Mouse (Mus musculus) embryonic facial prominence, embryonic 13.5 days (tissue): ENCODE data around the gene Mrps21. TPM values are rescaled to one million over a fixed set of nuclear protein-coding genes. Genes with fewer than 3 reads are reported as not detected.

ENCODE experiments used
- ATAC-seq: fragments of 200-750 bp; cut with Nextera tagmentation; 2 replicates; pipeline ENCODE4 v1.8.0; 2017; ENCODE audit warnings: low read depth; ENCODE audit not compliant: insufficient number of reproducible peaks, insufficient read depth, low FRiP score, low TSS enrichment
- H3K27ac ChIP-seq: fragments of 300-500 bp; sonication (generic); 2 replicates; pipeline ENCODE4 v1.5.1; 2015; ENCODE audit warnings: moderate library complexity, mild to moderate bottlenecking, inconsistent platforms
- H3K27me3 ChIP-seq: fragments of 300-500 bp; sonication (generic); 2 replicates; pipeline ENCODE4 v1.6.1; 2015; ENCODE audit warnings: mild to moderate bottlenecking, inconsistent platforms
- H3K36me3 ChIP-seq: fragments of 300-500 bp; sonication (generic); 2 replicates; pipeline ENCODE4 v1.6.1; 2015; ENCODE audit warnings: mild to moderate bottlenecking, inconsistent platforms
- H3K4me1 ChIP-seq: fragments of 300-500 bp; sonication (generic); 2 replicates; pipeline ENCODE4 v1.6.1; 2015; ENCODE audit warnings: inconsistent platforms
- H3K4me2 ChIP-seq: fragments of 300-500 bp; sonication (generic); 2 replicates; pipeline ENCODE4 v1.6.1; 2015; ENCODE audit warnings: moderate library complexity, mild to moderate bottlenecking, inconsistent platforms
- H3K4me3 ChIP-seq: fragments of 300-500 bp; sonication (generic); 2 replicates; pipeline ENCODE4 v1.5.1; 2015; ENCODE audit warnings: mild to moderate bottlenecking, inconsistent platforms
- H3K9ac ChIP-seq: fragments of 300-500 bp; sonication (generic); 2 replicates; pipeline ENCODE4 v1.6.1; 2015; ENCODE audit warnings: mild to moderate bottlenecking, inconsistent platforms
- H3K9me3 ChIP-seq: fragments of 300-500 bp; sonication (generic); 2 replicates; pipeline ENCODE4 v1.6.1; 2016; ENCODE audit warnings: inconsistent platforms
- WGBS: fragments of 180-500 bp; shearing (Covaris S2); methylation state at CpG from one replicate; pipeline ENCODE4 v1.1.7; 2015; ENCODE audit warnings: mixed read lengths; 5-methylcytosine and 5-hydroxymethylcytosine counted together
- polyA plus RNA-seq: library from polyadenylated mRNA; unstranded; fragments of >200 nt; fragmentation: Nextera tagmentation; extraction: Ambion mirVana; gene quantifications from 2 replicates; pipeline ENCODE4 v1.2.1, GENCODE M21; 2015

Gene Mrps21
- polyA plus RNA-seq, 1 experiment from 2014 or later, result 350 TPM

- Histone ChIP-seq H3K36me3 (peaks cover 64% of the 10 kb centered on the region), H3K4me1 (no peaks in the 10 kb centered on the region), H3K27me3 (no peaks in the 10 kb centered on the region), H3K9me3 (no peaks in the 10 kb centered on the region), H3K27ac (no peak overlapping the region), H3K4me2 (no peak overlapping the region), H3K9ac (no peak overlapping the region), H3K4me3 (no peak overlapping the region)
- 96% methylated on average over 4 of the region's 4 CpGs for WGBS
- ATAC-seq, result no peak
Measured at GRCm38 (mm10) chr3:95829053-95829452, 42.3 kb downstream of the Mrps21 start.

- Histone ChIP-seq H3K4me1 (no peaks in the 10 kb centered on the region), H3K36me3 (peaks cover 37% of the 10 kb centered on the region), H3K27ac (no peak overlapping the region), H3K4me3 (no peak overlapping the region), H3K9ac (no peak overlapping the region), H3K27me3 (no peaks in the 10 kb centered on the region), H3K4me2 (no peak overlapping the region), H3K9me3 (no peaks in the 10 kb centered on the region)
- WGBS, result 68% methylated on average over 2 of the region's 2 CpGs
- ATAC-seq, result no peak
Measured at GRCm38 (mm10) chr3:95826275-95826674, 45.0 kb downstream of the Mrps21 start.

GRCm38 (mm10) chr3:95820046-95821010 lies 51.0 kb downstream of the Mrps21 start:
- H3K36me3 ChIP-seq, result no peaks in the 10 kb centered on the region
- no peaks in the 10 kb centered on the region for H3K9me3 ChIP-seq
- peak overlapping the region; percentile 62 for H3K4me2 ChIP-seq
- H3K9ac ChIP-seq, result peak overlapping the region; percentile 97
- no peaks in the 10 kb centered on the region for H3K27me3 ChIP-seq
- WGBS, result 41% methylated on average over 10 of the region's 10 CpGs
- H3K4me3 ChIP-seq, result peak overlapping the region; percentile 71
- peak overlapping the region; percentile 100 for H3K27ac ChIP-seq
- H3K4me1 ChIP-seq, result peaks cover 20% of the 10 kb centered on the region; the same call in 1 of the 2 replicates
- no peak for ATAC-seq

- Histone ChIP-seq H3K4me1 (peaks cover 22% of the 10 kb centered on the region; the same call in 1 of the 2 replicates), H3K9me3 (no peaks in the 10 kb centered on the region), H3K4me2 (peak overlapping the region; percentile 62), H3K27ac (peak overlapping the region; percentile 100), H3K36me3 (no peaks in the 10 kb centered on the region), H3K27me3 (no peaks in the 10 kb centered on the region), H3K4me3 (peak overlapping the region; percentile 71), H3K9ac (peak overlapping the region; percentile 97)
- WGBS, result under 1% methylated on average over 49 of the region's 49 CpGs
- peak; percentile 95 for ATAC-seq
Measured at GRCm38 (mm10) chr3:95819351-95819985, 51.9 kb downstream of the Mrps21 start.

GRCm38 (mm10) chr3:95818571-95819288 lies 52.6 kb downstream of the Mrps21 start, which contains the start of gene Rprd2:
TSS of gene Rprd2 (minus strand) at chr3:95818863.
- H3K36me3 ChIP-seq, result no peaks in the 10 kb centered on the region
- H3K4me3 ChIP-seq, result peak within 1 kb of the TSS; percentile 71
- H3K9ac ChIP-seq, result peak within 1 kb of the TSS; percentile 97
- H3K4me2 ChIP-seq, result peak within 1 kb of the TSS; percentile 62
- no peaks in the 10 kb centered on the region for H3K9me3 ChIP-seq
- ATAC-seq, result peak; percentile 32
- peaks cover 22% of the 10 kb centered on the region; the same call in 1 of the 2 replicates for H3K4me1 ChIP-seq
- no peaks in the 10 kb centered on the region for H3K27me3 ChIP-seq
- WGBS, result under 1% methylated on average over 60 of the region's 60 CpGs
- H3K27ac ChIP-seq, result peak within 1 kb of the TSS; percentile 100

GRCm38 (mm10) chr3:95818026-95818511 lies 53.2 kb downstream of the Mrps21 start:
- no peak for ATAC-seq
- peaks cover 22% of the 10 kb centered on the region; the same call in 1 of the 2 replicates for H3K4me1 ChIP-seq

GRCm38 (mm10) chr3:95816681-95817080 lies 54.6 kb downstream of the Mrps21 start:
- H3K27ac ChIP-seq, result no peak overlapping the region
- H3K27me3 ChIP-seq, result no peaks in the 10 kb centered on the region
- H3K4me3 ChIP-seq, result peak overlapping the region; percentile 12; the same call in 1 of the 2 replicates
- WGBS, result 92% methylated on average over 3 of the region's 3 CpGs
- H3K4me2 ChIP-seq, result peak overlapping the region; percentile 60
- peaks cover 22% of the 10 kb centered on the region; the same call in 1 of the 2 replicates for H3K4me1 ChIP-seq
- no peak overlapping the region for H3K9ac ChIP-seq
- no peaks in the 10 kb centered on the region for H3K36me3 ChIP-seq
- no peaks in the 10 kb centered on the region for H3K9me3 ChIP-seq
- no peak for ATAC-seq

More at GRCm38 (mm10) chr3:95818026-95818511, 53.2 kb downstream of the Mrps21 start:
- H3K4me2 ChIP-seq, result peak overlapping the region; percentile 60
- H3K36me3 ChIP-seq, result no peaks in the 10 kb centered on the region
- H3K4me3 ChIP-seq, result peak overlapping the region; percentile 71
- peak overlapping the region; percentile 97 for H3K9ac ChIP-seq
- WGBS, result under 1% methylated on average over 21 of the region's 21 CpGs
- no peaks in the 10 kb centered on the region for H3K9me3 ChIP-seq
- peak overlapping the region; percentile 100 for H3K27ac ChIP-seq
- H3K27me3 ChIP-seq, result no peaks in the 10 kb centered on the region

Other genes with a start within 250 kb of the Mrps21 start
- gene Ensa, start 246.5 kb downstream of the Mrps21 start, polyA plus RNA-seq, result 88.3 and 88.5 TPM in 2 replicates
- gene Mcl1, start 212.7 kb downstream of the Mrps21 start, polyA plus RNA-seq, result 45.4 and 47.7 TPM in 2 replicates
- gene Adamtsl4, start 183.6 kb downstream of the Mrps21 start, polyA plus RNA-seq, result 1.7 and 1.9 TPM in 2 replicates
- gene Ecm1, start 131.9 kb downstream of the Mrps21 start, polyA plus RNA-seq, result 5.9 and 6.6 TPM in 2 replicates
- gene Tars2, start 111.3 kb downstream of the Mrps21 start, polyA plus RNA-seq, result 47.3 and 47.9 TPM in 2 replicates
- 25.4 and 28.3 TPM in 2 replicates for gene Rprd2, start 52.7 kb downstream of the Mrps21 start, polyA plus RNA-seq
- 52.6 and 60.9 TPM in 2 replicates for gene Prpf3, start 15.6 kb downstream of the Mrps21 start, polyA plus RNA-seq
- gene Ciart, start 10.7 kb upstream of the Mrps21 start, polyA plus RNA-seq, result 7.0 and 7.8 TPM in 2 replicates
- 17.9 and 18.6 TPM in 2 replicates for gene BC028528, start 20.5 kb upstream of the Mrps21 start, polyA plus RNA-seq
- gene Aph1a, start 22.4 kb upstream of the Mrps21 start, polyA plus RNA-seq, result 29.6 and 32.3 TPM in 2 replicates
- 14.5 and 16.6 TPM in 2 replicates for gene Car14, start 33.2 kb upstream of the Mrps21 start, polyA plus RNA-seq
- 241 and 251 TPM in 2 replicates for gene Anp32e, start 57.7 kb upstream of the Mrps21 start, polyA plus RNA-seq
- gene Plekho1, start 124.5 kb upstream of the Mrps21 start, polyA plus RNA-seq, result 41.2 and 47.7 TPM in 2 replicates
- 41.1 and 55.4 TPM in 2 replicates for gene Vps45, start 186.9 kb upstream of the Mrps21 start, polyA plus RNA-seq
- gene Otud7b, start 233.0 kb upstream of the Mrps21 start, polyA plus RNA-seq, result 20.8 and 23.8 TPM in 2 replicates